Mouse (Mus musculus) stomach, embryonic 16.5 days (tissue): ENCODE measurements around the gene Bdkrb1. TPM values are rescaled to one million over a fixed set of nuclear protein-coding genes. Genes with fewer than 3 reads are reported as not detected.

Experiments
- ATAC-seq: fragments of 200-750 bp; cut with Nextera tagmentation; 2 replicates; pipeline ENCODE4 v1.8.0; 2017; ENCODE audit warnings: moderate number of reproducible peaks, moderate TSS enrichment; ENCODE audit not compliant: insufficient read depth, low FRiP score
- H3K27ac ChIP-seq: fragments of 300-500 bp; sonication (generic); 2 replicates; pipeline ENCODE4 v1.5.1; 2014; ENCODE audit warnings: low read length
- H3K27me3 ChIP-seq: fragments of 300-500 bp; sonication (generic); 2 replicates; pipeline ENCODE4 v1.6.1; 2014; ENCODE audit warnings: low read length, control low read depth, mixed read lengths; ENCODE audit not compliant: control insufficient read depth, insufficient read depth
- H3K36me3 ChIP-seq: fragments of 300-500 bp; sonication (generic); 2 replicates; pipeline ENCODE4 v1.6.1; 2014; ENCODE audit warnings: low read length; ENCODE audit not compliant: control insufficient read depth, insufficient read depth
- H3K4me1 ChIP-seq: fragments of 300-500 bp; sonication (generic); 2 replicates; pipeline ENCODE4 v1.6.1; 2014; ENCODE audit warnings: low read length, control low read depth, mixed read lengths; ENCODE audit not compliant: control insufficient read depth, insufficient read depth
- H3K4me2 ChIP-seq: fragments of 300-500 bp; sonication (generic); 2 replicates; pipeline ENCODE4 v1.6.1; 2014; ENCODE audit warnings: low read depth, low read length, mixed read lengths
- H3K4me3 ChIP-seq: fragments of 300-500 bp; sonication (generic); replicated peaks from 2 replicates; pipeline ENCODE4 v1.5.1; 2014; ENCODE audit warnings: mild to moderate bottlenecking, low read length
- H3K9ac ChIP-seq: fragments of 300-500 bp; sonication (generic); 2 replicates; pipeline ENCODE4 v1.6.1; 2014; ENCODE audit warnings: low read length
- H3K9me3 ChIP-seq: fragments of 300-500 bp; sonication (generic); replicated peaks from 2 replicates; pipeline ENCODE4 v1.6.1; 2016; ENCODE audit warnings: low read length, control low read depth; ENCODE audit not compliant: control insufficient read depth
- WGBS: fragments of 180-500 bp; shearing (Covaris S2); extraction: QIAGEN DNeasy Blood & Tissue Kit; methylation state at CpG from one replicate; pipeline ENCODE4 v1.1.7; 2014; 5-methylcytosine and 5-hydroxymethylcytosine counted together
- polyA plus RNA-seq: library from polyadenylated mRNA; unstranded; fragments of >200 nt; fragmentation: Nextera tagmentation; extraction: Ambion mirVana; gene quantifications from 2 replicates; pipeline ENCODE4 v1.2.1, GENCODE M21; 2015

The Bdkrb1 gene
- polyA plus RNA-seq, 1 experiment from 2014 or later, result 1.0 TPM

- H3K4me2 ChIP-seq, result no peak overlapping the region
- no peaks in the 10 kb centered on the region for H3K36me3 ChIP-seq
- ATAC-seq, result no peak
- H3K27ac ChIP-seq, result no peak overlapping the region
- H3K9ac ChIP-seq, result no peak overlapping the region
- peaks cover 3% of the 10 kb centered on the region; the same call in 1 of the 2 replicates for H3K4me1 ChIP-seq
- 63% methylated on average over 4 of the region's 4 CpGs for WGBS
- H3K9me3 ChIP-seq, result no peaks in the 10 kb centered on the region
- no peak overlapping the region for H3K4me3 ChIP-seq
- H3K27me3 ChIP-seq, result no peaks in the 10 kb centered on the region
Observed at GRCm38 (mm10) chr12:105606881-105607280, 4.0 kb downstream of the Bdkrb1 start.

GRCm38 (mm10) chr12:105611045-105611444 is 8.2 kb downstream of the Bdkrb1 start:
- H3K4me1 ChIP-seq, result no peaks in the 10 kb centered on the region
- no peak overlapping the region for H3K4me2 ChIP-seq
- 80% methylated on average over 2 of the region's 2 CpGs for WGBS
- H3K9ac ChIP-seq, result no peak overlapping the region
- no peak overlapping the region for H3K27ac ChIP-seq
- no peaks in the 10 kb centered on the region for H3K27me3 ChIP-seq
- no peaks in the 10 kb centered on the region for H3K9me3 ChIP-seq
- no peak overlapping the region for H3K4me3 ChIP-seq
- H3K36me3 ChIP-seq, result no peaks in the 10 kb centered on the region
- no peak for ATAC-seq

- 17% methylated on average over 7 of the region's 7 CpGs for WGBS
- no peak for ATAC-seq
- no peaks in the 10 kb centered on the region for H3K36me3 ChIP-seq
- no peak overlapping the region for H3K4me3 ChIP-seq
- no peaks in the 10 kb centered on the region for H3K9me3 ChIP-seq
- H3K27me3 ChIP-seq, result no peaks in the 10 kb centered on the region
- H3K9ac ChIP-seq, result no peak overlapping the region
- no peak overlapping the region for H3K27ac ChIP-seq
- H3K4me1 ChIP-seq, result no peaks in the 10 kb centered on the region
- no peak overlapping the region for H3K4me2 ChIP-seq
Observed at GRCm38 (mm10) chr12:105611748-105612147, 8.9 kb downstream of the Bdkrb1 start.

GRCm38 (mm10) chr12:105613559-105613958 is 10.7 kb downstream of the Bdkrb1 start:
- WGBS, result 90% methylated on average over 10 of the region's 10 CpGs
- no peak overlapping the region for H3K27ac ChIP-seq
- no peaks in the 10 kb centered on the region for H3K27me3 ChIP-seq
- H3K9me3 ChIP-seq, result no peaks in the 10 kb centered on the region
- H3K4me3 ChIP-seq, result no peak overlapping the region
- no peak overlapping the region for H3K9ac ChIP-seq
- no peak overlapping the region for H3K4me2 ChIP-seq
- no peaks in the 10 kb centered on the region for H3K4me1 ChIP-seq
- ATAC-seq, result no peak
- no peaks in the 10 kb centered on the region for H3K36me3 ChIP-seq

- ATAC-seq, result no peak
- Histone ChIP-seq H3K4me1 (no peaks in the 10 kb centered on the region), H3K27me3 (no peaks in the 10 kb centered on the region), H3K27ac (no peak overlapping the region), H3K4me3 (no peak overlapping the region), H3K9me3 (no peaks in the 10 kb centered on the region), H3K9ac (no peak overlapping the region), H3K4me2 (no peak overlapping the region), H3K36me3 (peaks cover 33% of the 10 kb centered on the region)
- WGBS, result 94% methylated on average over 7 of the region's 7 CpGs
Observed at GRCm38 (mm10) chr12:105622048-105622447, 19.2 kb downstream of the Bdkrb1 start.

- ATAC-seq, result no peak
- H3K9ac ChIP-seq, result no peak overlapping the region
Observed at GRCm38 (mm10) chr12:105622981-105623539, 20.2 kb downstream of the Bdkrb1 start.

GRCm38 (mm10) chr12:105625798-105626197 is 22.9 kb downstream of the Bdkrb1 start:
- H3K27ac ChIP-seq, result no peak overlapping the region
- no peaks in the 10 kb centered on the region for H3K9me3 ChIP-seq
- H3K9ac ChIP-seq, result no peak overlapping the region
- peaks cover 31% of the 10 kb centered on the region for H3K36me3 ChIP-seq
- H3K4me1 ChIP-seq, result no peaks in the 10 kb centered on the region
- WGBS, result 59% methylated on average over 7 of the region's 7 CpGs
- no peaks in the 10 kb centered on the region for H3K27me3 ChIP-seq
- H3K4me2 ChIP-seq, result no peak overlapping the region
- H3K4me3 ChIP-seq, result no peak overlapping the region
- no peak for ATAC-seq

More at GRCm38 (mm10) chr12:105622981-105623539, 20.2 kb downstream of the Bdkrb1 start:
- no peak overlapping the region for H3K4me2 ChIP-seq
- 95% methylated on average over 12 of the region's 12 CpGs for WGBS
- H3K27me3 ChIP-seq, result no peaks in the 10 kb centered on the region
- peaks cover 36% of the 10 kb centered on the region for H3K36me3 ChIP-seq
- H3K4me3 ChIP-seq, result no peak overlapping the region
- H3K9me3 ChIP-seq, result no peaks in the 10 kb centered on the region
- no peak overlapping the region for H3K27ac ChIP-seq
- H3K4me1 ChIP-seq, result no peaks in the 10 kb centered on the region

GRCm38 (mm10) chr12:105634374-105635067 is 31.6 kb downstream of the Bdkrb1 start:
- WGBS, result 94% methylated on average over 13 of the region's 13 CpGs
- H3K9me3 ChIP-seq, result no peaks in the 10 kb centered on the region
- no peaks in the 10 kb centered on the region for H3K4me1 ChIP-seq
- H3K9ac ChIP-seq, result no peak overlapping the region
- no peak overlapping the region for H3K27ac ChIP-seq
- H3K27me3 ChIP-seq, result no peaks in the 10 kb centered on the region
- H3K4me2 ChIP-seq, result no peak overlapping the region
- no peak for ATAC-seq
- peaks cover 15% of the 10 kb centered on the region; the same call in 1 of the 2 replicates for H3K36me3 ChIP-seq
- H3K4me3 ChIP-seq, result no peak overlapping the region

- whole genome bisulfite sequencing, result 90% methylated on average over 9 of the region's 9 CpGs
- no peak for ATAC-seq
- no peak overlapping the region for H3K9ac ChIP-seq
- no peak overlapping the region for H3K4me3 ChIP-seq
- no peak overlapping the region for H3K27ac ChIP-seq
- no peaks in the 10 kb centered on the region for H3K4me1 ChIP-seq
- H3K4me2 ChIP-seq, result no peak overlapping the region
- H3K27me3 ChIP-seq, result no peaks in the 10 kb centered on the region
- peaks cover 26% of the 10 kb centered on the region for H3K36me3 ChIP-seq
- no peaks in the 10 kb centered on the region for H3K9me3 ChIP-seq
Observed at GRCm38 (mm10) chr12:105636551-105636950, 33.7 kb downstream of the Bdkrb1 start.
